Mouse (Mus musculus): ENCODE data around the gene 1700113H08Rik. TPM values are rescaled to one million over a fixed set of nuclear protein-coding genes. Genes with fewer than 3 reads are reported as not detected.

The 1700113H08Rik gene
- total and polyA plus RNA-seq, 2 experiments from 2014 or later, result 0.25 to 0.89 TPM

- DNase-seq (ENCODE audit: low spot score), result no peak
- Histone ChIP-seq H3K4me2 (ENCODE audit: low read depth, low read length) (no peak overlapping the region), H3K36me3 (ENCODE audit: insufficient read depth, low read length) (no peaks in the 10 kb centered on the region), H3K27me3 (ENCODE audit: insufficient read depth, low read length) (no peaks in the 10 kb centered on the region), H3K4me1 (ENCODE audit: insufficient read depth, low read length) (no peaks in the 10 kb centered on the region), H3K4me3 (ENCODE audit: low read length) (no peak overlapping the region), H3K9ac (replicated peaks; ENCODE audit: low read length) (no peak overlapping the region), H3K9me3 (ENCODE audit: low read length) (no peaks in the 10 kb centered on the region), H3K27ac (no peak overlapping the region)
- ATAC-seq, result no peak
- WGBS, result 76% methylated on average over 9 of the region's 9 CpGs
- no peak for TF ChIP-seq CTCF (IDR thresholded peaks at IDR 0.05; ENCODE audit: low read depth)
Observed at GRCm38 (mm10) chr10:87159781-87160180, 101.9 kb downstream of the 1700113H08Rik start.

GRCm38 (mm10) chr10:87196123-87196756 is 138.4 kb downstream of the 1700113H08Rik start:
- TF ChIP-seq CTCF (IDR thresholded peaks at IDR 0.05; ENCODE audit: low read depth), result no peak
- Histone ChIP-seq H3K4me2 (ENCODE audit: low read depth, low read length) (no peak overlapping the region), H3K9me3 (ENCODE audit: low read length) (no peaks in the 10 kb centered on the region), H3K4me1 (ENCODE audit: insufficient read depth, low read length) (no peaks in the 10 kb centered on the region), H3K27me3 (ENCODE audit: insufficient read depth, low read length) (no peaks in the 10 kb centered on the region), H3K9ac (replicated peaks; ENCODE audit: low read length) (no peak overlapping the region), H3K27ac (no peak overlapping the region), H3K36me3 (ENCODE audit: insufficient read depth, low read length) (no peaks in the 10 kb centered on the region), H3K4me3 (ENCODE audit: low read length) (no peak overlapping the region)
- 53% methylated on average over 7 of the region's 7 CpGs for WGBS
- DNase-seq (ENCODE audit: low spot score), result peak; percentile 18
- peak; percentile 53; the same call in 1 of the 2 replicates for ATAC-seq

GRCm38 (mm10) chr10:87198720-87199119 is 140.9 kb downstream of the 1700113H08Rik start:
- TF ChIP-seq CTCF (IDR thresholded peaks at IDR 0.05; ENCODE audit: low read depth), result no peak
- Histone ChIP-seq H3K9ac (replicated peaks; ENCODE audit: low read length) (no peak overlapping the region), H3K36me3 (ENCODE audit: insufficient read depth, low read length) (no peaks in the 10 kb centered on the region), H3K27ac (no peak overlapping the region), H3K4me1 (ENCODE audit: insufficient read depth, low read length) (no peaks in the 10 kb centered on the region), H3K4me2 (ENCODE audit: low read depth, low read length) (no peak overlapping the region), H3K4me3 (ENCODE audit: low read length) (no peak overlapping the region), H3K9me3 (ENCODE audit: low read length) (no peaks in the 10 kb centered on the region), H3K27me3 (ENCODE audit: insufficient read depth, low read length) (no peaks in the 10 kb centered on the region)
- ATAC-seq (no peak), DNase-seq (ENCODE audit: low spot score) (no peak)
- 95% methylated on average over 2 of the region's 2 CpGs for WGBS

- no peak overlapping the region for H3K4me2 ChIP-seq (ENCODE audit: low read depth, low read length)
- 89% methylated on average over 1 of the region's 1 CpGs for WGBS
- ATAC-seq, result no peak
- no peaks in the 10 kb centered on the region for H3K4me1 ChIP-seq (ENCODE audit: insufficient read depth, low read length)
- TF ChIP-seq CTCF (IDR thresholded peaks at IDR 0.05; ENCODE audit: low read depth), result no peak
- H3K4me3 ChIP-seq (ENCODE audit: low read length), result no peak overlapping the region
- no peak overlapping the region for H3K9ac ChIP-seq (replicated peaks; ENCODE audit: low read length)
- H3K27ac ChIP-seq, result no peak overlapping the region
- H3K36me3 ChIP-seq (ENCODE audit: insufficient read depth, low read length), result no peaks in the 10 kb centered on the region
- H3K9me3 ChIP-seq (ENCODE audit: low read length), result no peaks in the 10 kb centered on the region
- no peak for DNase-seq (ENCODE audit: low spot score)
- no peaks in the 10 kb centered on the region for H3K27me3 ChIP-seq (ENCODE audit: insufficient read depth, low read length)
Observed at GRCm38 (mm10) chr10:87209466-87209865, 151.6 kb downstream of the 1700113H08Rik start.

DNA sequence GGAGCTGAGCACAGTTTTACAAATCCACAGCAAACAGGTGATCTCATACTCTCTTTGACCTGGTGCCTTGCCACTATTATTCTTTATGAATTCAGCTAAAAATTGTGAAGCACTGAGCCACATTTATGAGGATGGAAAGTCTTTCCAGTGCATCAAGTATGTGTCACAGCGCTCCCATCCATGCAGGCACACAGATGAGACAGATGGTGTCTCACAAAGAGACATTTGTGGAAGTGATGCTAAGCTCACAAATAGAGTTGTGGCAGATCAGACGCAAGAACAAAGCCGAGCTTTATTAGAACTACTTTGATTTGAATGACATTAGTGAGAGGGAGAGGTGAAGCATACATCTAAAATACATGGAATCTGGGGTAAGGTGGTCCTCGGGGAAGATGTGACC is 153.2 kb downstream of the 1700113H08Rik start:
- H3K36me3 ChIP-seq (ENCODE audit: insufficient read depth, low read length), result no peaks in the 10 kb centered on the region
- ATAC-seq (no peak), DNase-seq (ENCODE audit: low spot score) (no peak)
- no peak overlapping the region for H3K9ac ChIP-seq (replicated peaks; ENCODE audit: low read length)
- no peaks in the 10 kb centered on the region for H3K27me3 ChIP-seq (ENCODE audit: insufficient read depth, low read length)
- no peaks in the 10 kb centered on the region for H3K4me1 ChIP-seq (ENCODE audit: insufficient read depth, low read length)
- no peak overlapping the region for H3K27ac ChIP-seq
- H3K4me3 ChIP-seq (ENCODE audit: low read length), result no peak overlapping the region
- 73% methylated on average over 4 of the region's 4 CpGs for WGBS
- no peak for TF ChIP-seq CTCF (IDR thresholded peaks at IDR 0.05; ENCODE audit: low read depth)
- H3K4me2 ChIP-seq (ENCODE audit: low read depth, low read length), result no peak overlapping the region
- H3K9me3 ChIP-seq (ENCODE audit: low read length), result no peaks in the 10 kb centered on the region

GRCm38 (mm10) chr10:87212854-87213253 is 155.0 kb downstream of the 1700113H08Rik start:
- TF ChIP-seq CTCF (IDR thresholded peaks at IDR 0.05; ENCODE audit: low read depth), result no peak
- Histone ChIP-seq H3K9ac (replicated peaks; ENCODE audit: low read length) (no peak overlapping the region), H3K9me3 (ENCODE audit: low read length) (no peaks in the 10 kb centered on the region), H3K4me2 (ENCODE audit: low read depth, low read length) (no peak overlapping the region), H3K4me1 (ENCODE audit: insufficient read depth, low read length) (no peaks in the 10 kb centered on the region), H3K27me3 (ENCODE audit: insufficient read depth, low read length) (no peaks in the 10 kb centered on the region), H3K36me3 (ENCODE audit: insufficient read depth, low read length) (no peaks in the 10 kb centered on the region), H3K4me3 (ENCODE audit: low read length) (no peak overlapping the region), H3K27ac (no peak overlapping the region)
- 80% methylated on average over 2 of the region's 2 CpGs for WGBS
- DNase-seq (ENCODE audit: low spot score) (no peak), ATAC-seq (no peak)
